Mouse (Mus musculus) left cerebral cortex, postnatal 4 days (tissue): ENCODE data around the gene Thumpd2. TPM values are rescaled to one million over a fixed set of nuclear protein-coding genes. Genes with fewer than 3 reads are reported as not detected.

Experiments
- DNase-seq: peaks from one replicate; pipeline ENCODE4 v3.0.0-alpha.2; 2022
- intact Hi-C: fragments of 180-260 bp; cut with DNase I; formaldehyde crosslinking; loops from one replicate; pipeline ENCODE4 v1.15.1; 2025
- total RNA-seq, 2 experiments: library from RNA; stranded (reverse); gene quantifications; 2 replicates each; pipeline ENCODE4 v1.2.3; 2021

Gene Thumpd2
- total RNA-seq, 2 experiments from 2014 or later, result 4.2 to 4.8 TPM

- no peak for DNase-seq
- intact Hi-C loops, result no loop called here
Measured at GRCm38 (mm10) chr17:81035354-81035753, 29.5 kb downstream of the Thumpd2 start.

GRCm38 (mm10) chr17:81032957-81033356 lies 31.9 kb downstream of the Thumpd2 start:
- no peak for DNase-seq
- intact Hi-C loops, result no loop called here

GRCm38 (mm10) chr17:81031830-81032442 lies 32.9 kb downstream of the Thumpd2 start:
- no peak for DNase-seq
- intact Hi-C loops, result no loop called here

- DNase-seq, result no peak
- intact Hi-C loops, result no loop called here
Measured at GRCm38 (mm10) chr17:81027331-81027730, 37.6 kb downstream of the Thumpd2 start.

GRCm38 (mm10) chr17:81017132-81017531 lies 47.8 kb downstream of the Thumpd2 start:
- intact Hi-C loops, result no loop called here
- peak; percentile 36 for DNase-seq

GRCm38 (mm10) chr17:81015814-81016447 lies 49.0 kb downstream of the Thumpd2 start:
- intact Hi-C loops, result no loop called here
- DNase-seq, result peak; percentile 48

GRCm38 (mm10) chr17:81010844-81011685 lies 53.8 kb downstream of the Thumpd2 start:
- intact Hi-C loops, result no loop called here
- DNase-seq, result no peak

GRCm38 (mm10) chr17:81010199-81010598 lies 54.7 kb downstream of the Thumpd2 start:
- intact Hi-C loops, result no loop called here

GRCm38 (mm10) chr17:81009112-81009511 lies 55.8 kb downstream of the Thumpd2 start:
- intact Hi-C loops, result no loop called here
- no peak for DNase-seq

More at GRCm38 (mm10) chr17:81010199-81010598, 54.7 kb downstream of the Thumpd2 start:
- no peak for DNase-seq

- DNase-seq, result no peak
- intact Hi-C loops, result no loop called here
Measured at GRCm38 (mm10) chr17:81005292-81005691, 59.6 kb downstream of the Thumpd2 start.

GRCm38 (mm10) chr17:81004454-81004853 lies 60.4 kb downstream of the Thumpd2 start:
- intact Hi-C loops, result no loop called here
- no peak for DNase-seq

GRCm38 (mm10) chr17:81002130-81002529 lies 62.8 kb downstream of the Thumpd2 start:
- intact Hi-C loops, result no loop called here
- DNase-seq, result no peak

GRCm38 (mm10) chr17:81001647-81002046 lies 63.2 kb downstream of the Thumpd2 start:
- DNase-seq, result no peak

GRCm38 (mm10) chr17:81001010-81001409 lies 63.9 kb downstream of the Thumpd2 start:
- intact Hi-C loops, result no loop called here
- no peak for DNase-seq

More at GRCm38 (mm10) chr17:81001647-81002046, 63.2 kb downstream of the Thumpd2 start:
- intact Hi-C loops, result no loop called here

GRCm38 (mm10) chr17:80998958-80999357 lies 65.9 kb downstream of the Thumpd2 start:
- intact Hi-C loops, result no loop called here
- no peak for DNase-seq

- DNase-seq, result no peak
- intact Hi-C loops, result no loop called here
Measured at GRCm38 (mm10) chr17:80997226-80997625, 67.7 kb downstream of the Thumpd2 start.

GRCm38 (mm10) chr17:80991535-80992127 lies 73.3 kb downstream of the Thumpd2 start:
- DNase-seq, result no peak
- intact Hi-C loops, result no loop called here

GRCm38 (mm10) chr17:80982976-80983375 lies 81.9 kb downstream of the Thumpd2 start:
- intact Hi-C loops, result loop anchor here (10.0 kb wide), 1 partner anchor 358 kb away; no protein-coding TSS in a partner anchor

GRCm38 (mm10) chr17:80982412-80982787 lies 82.5 kb downstream of the Thumpd2 start:
- peak; percentile 88 for DNase-seq
- intact Hi-C loops, result loop anchor here (10.0 kb wide), 1 partner anchor 358 kb away; no protein-coding TSS in a partner anchor

More at GRCm38 (mm10) chr17:80982976-80983375, 81.9 kb downstream of the Thumpd2 start:
- no peak for DNase-seq

- DNase-seq, result peak; percentile 74
- intact Hi-C loops, result loop anchor here (10.0 kb wide), 1 partner anchor 357 kb away; no protein-coding TSS in a partner anchor
Measured at GRCm38 (mm10) chr17:80981721-80982411, 83.0 kb downstream of the Thumpd2 start.
